Mouse (Mus musculus) limb, embryonic 14.5 days (tissue): ENCODE measurements at regions not wholly inside any gene's neighbourhood (a gene's known extent, or its start where the extent isn't known, plus 50 kb on each side); places are given as distances from the start of the nearest gene placed in this dataset.

Source experiments
- ATAC-seq: fragments of 200-750 bp; cut with Nextera tagmentation; 2 replicates; pipeline ENCODE4 v1.8.0; 2017; ENCODE audit warnings: low read depth, moderate number of reproducible peaks, moderate TSS enrichment; ENCODE audit not compliant: low FRiP score
- DNase-seq: peaks from one replicate; pipeline ENCODE4 v3.0.0-alpha.2; 2015; ENCODE audit warnings: low spot score
- H3K27ac ChIP-seq: fragments of 300-500 bp; sonication (generic); replicated peaks from 2 replicates; pipeline ENCODE4 v1.5.1; 2014; ENCODE audit warnings: low read depth, mild to moderate bottlenecking, low read length, moderate library complexity, mixed read lengths
- H3K27me3 ChIP-seq: fragments of 300-500 bp; sonication (generic); 2 replicates; pipeline ENCODE4 v1.6.1; 2014; ENCODE audit warnings: low read length, mixed read lengths; ENCODE audit not compliant: control insufficient read depth, insufficient read depth
- H3K36me3 ChIP-seq: fragments of 300-500 bp; sonication (generic); 2 replicates; pipeline ENCODE4 v1.6.1; 2014; ENCODE audit warnings: mild to moderate bottlenecking, low read length, moderate library complexity, mixed read lengths; ENCODE audit not compliant: control insufficient read depth, insufficient read depth
- H3K4me1 ChIP-seq: fragments of 300-500 bp; sonication (generic); 2 replicates; pipeline ENCODE4 v1.6.1; 2014; ENCODE audit warnings: antibody characterized with exemption, low read length, mixed read lengths; ENCODE audit not compliant: control insufficient read depth, insufficient read depth
- H3K4me2 ChIP-seq: fragments of 300-500 bp; sonication (generic); replicated peaks from 2 replicates; pipeline ENCODE4 v1.6.1; 2014; ENCODE audit warnings: low read depth, mild to moderate bottlenecking, low read length, moderate library complexity; ENCODE audit not compliant: severe bottlenecking
- H3K4me3 ChIP-seq: fragments of 300-500 bp; sonication (generic); replicated peaks from 2 replicates; pipeline ENCODE4 v1.5.1; 2014; ENCODE audit warnings: low read length
- H3K9ac ChIP-seq: fragments of 300-500 bp; sonication (generic); 2 replicates; pipeline ENCODE4 v1.6.1; 2014; ENCODE audit warnings: mild to moderate bottlenecking, low read depth, low read length, moderate library complexity; ENCODE audit not compliant: severe bottlenecking
- H3K9me3 ChIP-seq: fragments of 300-500 bp; sonication (generic); 2 replicates; pipeline ENCODE4 v1.6.1; 2016; ENCODE audit warnings: low read length; ENCODE audit not compliant: control insufficient read depth
- POLR2A ChIP-seq: fragments of 200-500 bp; IDR thresholded peaks from 2 replicates; pipeline ENCODE4 v1.8.0; 2012; ENCODE audit warnings: inconsistent platforms, mild to moderate bottlenecking, moderate library complexity, borderline replicate concordance; ENCODE audit not compliant: insufficient read depth, insufficient read length; ENCODE audit errors: extremely low read depth
- WGBS: fragments of 180-500 bp; shearing (Covaris S2); extraction: QIAGEN DNeasy Blood & Tissue Kit; methylation state at CpG from one replicate; pipeline ENCODE4 v1.1.7; 2014; 5-methylcytosine and 5-hydroxymethylcytosine counted together

GRCm38 (mm10) chr8:35020480-35020879 is 745.1 kb upstream of the Gm19410 start:
- no peak for TF ChIP-seq POLR2A
- DNase-seq = no peak
- no peak overlapping the region for H3K9ac ChIP-seq
- ATAC-seq = no peak
- no peak overlapping the region for H3K4me3 ChIP-seq
- no peaks in the 10 kb centered on the region for H3K9me3 ChIP-seq
- H3K4me1 ChIP-seq = no peaks in the 10 kb centered on the region
- no peaks in the 10 kb centered on the region for H3K27me3 ChIP-seq
- WGBS = 67% methylated on average over 8 of the region's 8 CpGs
- H3K36me3 ChIP-seq = no peaks in the 10 kb centered on the region
- no peak overlapping the region for H3K27ac ChIP-seq
- no peak overlapping the region for H3K4me2 ChIP-seq

GRCm38 (mm10) chr8:35022649-35023048 is 742.9 kb upstream of the Gm19410 start:
- no peak for ATAC-seq
- H3K4me3 ChIP-seq = no peak overlapping the region
- H3K4me2 ChIP-seq = no peak overlapping the region
- H3K27ac ChIP-seq = no peak overlapping the region
- H3K27me3 ChIP-seq = no peaks in the 10 kb centered on the region
- H3K4me1 ChIP-seq = no peaks in the 10 kb centered on the region
- 62% methylated on average over 6 of the region's 6 CpGs for WGBS
- DNase-seq = no peak
- H3K9ac ChIP-seq = no peak overlapping the region
- no peaks in the 10 kb centered on the region for H3K9me3 ChIP-seq
- no peak for TF ChIP-seq POLR2A
- H3K36me3 ChIP-seq = no peaks in the 10 kb centered on the region

- no peak overlapping the region for H3K9ac ChIP-seq
- DNase-seq (no peak), ATAC-seq (no peak)
- H3K4me3 ChIP-seq = no peak overlapping the region
- H3K9me3 ChIP-seq = no peaks in the 10 kb centered on the region
- no peak for TF ChIP-seq POLR2A
- H3K27ac ChIP-seq = no peak overlapping the region
- H3K27me3 ChIP-seq = no peaks in the 10 kb centered on the region
- H3K36me3 ChIP-seq = no peaks in the 10 kb centered on the region
- H3K4me2 ChIP-seq = no peak overlapping the region
- no peaks in the 10 kb centered on the region for H3K4me1 ChIP-seq
- 39% methylated on average over 3 of the region's 3 CpGs for WGBS
Observed at GRCm38 (mm10) chr8:35047798-35048197, 717.8 kb upstream of the Gm19410 start.

- Histone ChIP-seq H3K9me3 (no peaks in the 10 kb centered on the region), H3K9ac (no peak overlapping the region), H3K4me3 (no peak overlapping the region), H3K27me3 (no peaks in the 10 kb centered on the region), H3K4me1 (no peaks in the 10 kb centered on the region), H3K36me3 (no peaks in the 10 kb centered on the region), H3K4me2 (no peak overlapping the region), H3K27ac (no peak overlapping the region)
- ATAC-seq = no peak
- WGBS = 83% methylated on average over 4 of the region's 4 CpGs
- DNase-seq = no peak
- TF ChIP-seq POLR2A = no peak
Observed at GRCm38 (mm10) chr8:35053444-35053843, 712.1 kb upstream of the Gm19410 start.

GRCm38 (mm10) chr8:35061048-35061447 is 704.5 kb upstream of the Gm19410 start:
- ATAC-seq (no peak; the same call in 1 of the 2 replicates), DNase-seq (no peak)
- Histone ChIP-seq H3K4me3 (no peak overlapping the region), H3K27me3 (no peaks in the 10 kb centered on the region), H3K9me3 (no peaks in the 10 kb centered on the region), H3K4me2 (no peak overlapping the region), H3K36me3 (no peaks in the 10 kb centered on the region), H3K4me1 (no peaks in the 10 kb centered on the region), H3K9ac (no peak overlapping the region), H3K27ac (no peak overlapping the region)
- no peak for TF ChIP-seq POLR2A
- 76% methylated on average over 5 of the region's 5 CpGs for whole genome bisulfite sequencing

GRCm38 (mm10) chr8:35068228-35068627 is 697.4 kb upstream of the Gm19410 start:
- DNase-seq (no peak), ATAC-seq (no peak)
- TF ChIP-seq POLR2A = no peak
- no peak overlapping the region for H3K4me2 ChIP-seq
- H3K27me3 ChIP-seq = no peaks in the 10 kb centered on the region
- 94% methylated on average over 2 of the region's 2 CpGs for WGBS
- H3K36me3 ChIP-seq = no peaks in the 10 kb centered on the region
- no peak overlapping the region for H3K4me3 ChIP-seq
- H3K9me3 ChIP-seq = no peaks in the 10 kb centered on the region
- no peak overlapping the region for H3K9ac ChIP-seq
- no peak overlapping the region for H3K27ac ChIP-seq
- no peaks in the 10 kb centered on the region for H3K4me1 ChIP-seq
